Mouse (Mus musculus) heart, embryonic 15.5 days (tissue): ENCODE measurements around the gene Tbx2. TPM values are rescaled to one million over a fixed set of nuclear protein-coding genes. Genes with fewer than 3 reads are reported as not detected.

Source experiments
- ATAC-seq: fragments of 200-750 bp; cut with Nextera tagmentation; replicated peaks from 2 replicates; pipeline ENCODE4 v1.8.0; 2017; ENCODE audit warnings: low read depth, moderate TSS enrichment; ENCODE audit not compliant: insufficient number of reproducible peaks, insufficient read depth, low FRiP score
- H3K27ac ChIP-seq: fragments of 300-500 bp; sonication (generic); 2 replicates; pipeline ENCODE4 v1.5.1; 2015; ENCODE audit warnings: mild to moderate bottlenecking, inconsistent platforms
- H3K27me3 ChIP-seq: fragments of 300-500 bp; sonication (generic); 2 replicates; pipeline ENCODE4 v1.6.1; 2015; ENCODE audit warnings: inconsistent platforms
- H3K36me3 ChIP-seq: fragments of 300-500 bp; sonication (generic); 2 replicates; pipeline ENCODE4 v1.6.1; 2015; ENCODE audit warnings: mild to moderate bottlenecking, inconsistent platforms
- H3K4me1 ChIP-seq: fragments of 300-500 bp; sonication (generic); replicated peaks from 2 replicates; pipeline ENCODE4 v1.6.1; 2015; ENCODE audit warnings: inconsistent platforms
- H3K4me2 ChIP-seq: fragments of 300-500 bp; sonication (generic); 2 replicates; pipeline ENCODE4 v1.6.1; 2015; ENCODE audit warnings: inconsistent platforms, mild to moderate bottlenecking, moderate library complexity
- H3K4me3 ChIP-seq: fragments of 300-500 bp; sonication (generic); 2 replicates; pipeline ENCODE4 v1.5.1; 2015; ENCODE audit warnings: mild to moderate bottlenecking, inconsistent platforms
- H3K9ac ChIP-seq: fragments of 300-500 bp; sonication (generic); 2 replicates; pipeline ENCODE4 v1.6.1; 2015; ENCODE audit warnings: mild to moderate bottlenecking, inconsistent platforms
- H3K9me3 ChIP-seq: fragments of 300-500 bp; sonication (generic); replicated peaks from 2 replicates; pipeline ENCODE4 v1.6.1; 2016; ENCODE audit warnings: inconsistent platforms
- WGBS: fragments of 180-500 bp; shearing (Covaris S2); methylation state at CpG from one replicate; pipeline ENCODE4 v1.1.7; 2015; ENCODE audit warnings: mixed read lengths; 5-methylcytosine and 5-hydroxymethylcytosine counted together
- polyA plus RNA-seq: library from polyadenylated mRNA; unstranded; fragments of >200 nt; fragmentation: Nextera tagmentation; extraction: Ambion mirVana; gene quantifications from 2 replicates; pipeline ENCODE4 v1.2.1, GENCODE M21; 2015

Tbx2 gene
- polyA plus RNA-seq, 1 experiment from 2014 or later: 2.6 TPM

DNA sequence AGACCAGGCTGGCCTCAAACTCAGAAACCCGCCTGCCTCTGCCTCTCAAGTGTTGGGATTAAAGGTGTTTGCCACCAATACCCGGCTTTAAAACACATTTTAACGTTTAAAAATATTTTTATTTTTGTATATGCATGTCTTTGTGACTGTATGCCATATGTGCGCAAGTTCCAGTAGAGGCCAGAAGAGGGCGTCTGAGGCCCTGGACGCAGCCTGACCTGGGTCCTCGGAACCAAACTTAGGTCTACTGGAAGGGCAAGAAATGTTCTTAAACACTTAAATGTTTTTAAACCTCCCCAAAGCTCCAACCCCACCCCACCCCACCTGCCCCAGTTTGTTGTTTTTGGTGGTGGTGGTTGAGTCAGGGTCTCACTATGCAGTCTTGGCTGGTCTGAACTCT is 32.0 kb downstream of the Tbx2 start:
- no peaks in the 10 kb centered on the region for H3K4me1 ChIP-seq
- ATAC-seq: no peak
- H3K4me2 ChIP-seq: no peak overlapping the region
- H3K27me3 ChIP-seq: 0 out of 2 replicates have a peak, but pooled peaks cover 3% of the 10 kb centered on the region
- H3K27ac ChIP-seq: no peak overlapping the region
- 36% methylated on average over 7 of the region's 7 CpGs for WGBS
- H3K9me3 ChIP-seq: no peaks in the 10 kb centered on the region
- H3K9ac ChIP-seq: no peak overlapping the region
- no peaks in the 10 kb centered on the region for H3K36me3 ChIP-seq
- H3K4me3 ChIP-seq: no peak overlapping the region

DNA sequence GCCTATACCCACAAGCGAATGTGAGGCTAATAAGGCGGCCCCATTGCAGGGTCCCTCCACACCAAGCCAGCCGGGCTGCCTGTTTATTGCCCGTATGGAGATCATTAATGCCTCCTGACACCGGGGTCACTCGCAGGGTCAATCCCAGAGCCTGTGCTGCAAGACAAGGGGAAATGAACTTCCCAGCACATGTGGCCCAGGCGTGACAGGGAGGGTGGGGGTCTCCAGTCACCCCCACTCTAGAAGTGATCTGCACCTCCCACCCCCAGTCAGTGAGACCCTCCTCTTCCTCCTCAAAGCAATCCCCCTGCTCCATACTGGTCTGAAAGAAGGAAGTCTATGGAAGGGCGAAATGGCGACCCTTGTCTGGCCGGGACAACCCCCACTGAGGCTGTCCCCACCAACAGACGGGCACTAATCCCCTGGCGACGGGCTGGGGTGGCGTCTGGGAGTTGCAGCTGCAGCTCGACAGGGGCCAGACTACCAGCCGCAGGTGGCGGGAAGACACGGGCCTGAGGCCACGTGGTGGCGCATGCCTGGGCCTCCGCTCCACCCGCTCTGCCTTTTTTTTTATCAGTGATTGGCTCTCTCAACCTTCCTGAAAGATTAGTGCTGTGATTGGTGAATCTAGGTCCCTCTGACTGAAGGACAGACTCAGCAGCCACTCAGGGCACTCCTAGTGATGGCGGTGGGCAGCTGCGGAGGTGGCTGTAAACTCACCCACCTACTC is 43.9 kb downstream of the Tbx2 start:
- Histone ChIP-seq H3K4me2 (no peak overlapping the region), H3K4me3 (no peak overlapping the region), H3K9ac (no peak overlapping the region), H3K27me3 (peaks cover 13% of the 10 kb centered on the region), H3K27ac (no peak overlapping the region), H3K9me3 (no peaks in the 10 kb centered on the region), H3K4me1 (no peaks in the 10 kb centered on the region), H3K36me3 (no peaks in the 10 kb centered on the region)
- 61% methylated on average over 24 of the region's 24 CpGs for WGBS
- no peak for ATAC-seq

GRCm38 (mm10) chr11:85884498-85884897 is 52.1 kb downstream of the Tbx2 start:
- H3K4me1 ChIP-seq: peaks cover 8% of the 10 kb centered on the region
- no peak overlapping the region for H3K4me2 ChIP-seq
- peaks cover 89% of the 10 kb centered on the region for H3K27me3 ChIP-seq
- no peak overlapping the region for H3K4me3 ChIP-seq
- 63% methylated on average over 4 of the region's 4 CpGs for WGBS
- no peak overlapping the region for H3K9ac ChIP-seq
- no peaks in the 10 kb centered on the region for H3K9me3 ChIP-seq
- no peak for ATAC-seq
- no peak overlapping the region for H3K27ac ChIP-seq
- no peaks in the 10 kb centered on the region for H3K36me3 ChIP-seq

GRCm38 (mm10) chr11:85885665-85886428 is 53.5 kb downstream of the Tbx2 start, which contains the start of gene Tbx4:
Gene Tbx4 (plus strand): TSS chr11:85886422.
- WGBS: 29% methylated on average over 25 of the region's 28 CpGs
- Histone ChIP-seq H3K4me2 (no peak within 1 kb of the TSS), H3K4me1 (peaks cover 18% of the 10 kb centered on the region), H3K9me3 (no peaks in the 10 kb centered on the region), H3K4me3 (peak within 1 kb of the TSS; percentile 17; the same call in 1 of the 2 replicates), H3K27ac (no peak within 1 kb of the TSS), H3K36me3 (no peaks in the 10 kb centered on the region), H3K27me3 (peaks cover 95% of the 10 kb centered on the region), H3K9ac (no peak within 1 kb of the TSS)
- ATAC-seq: no peak

- H3K27me3 ChIP-seq: peaks cover 95% of the 10 kb centered on the region
- no peak overlapping the region for H3K4me2 ChIP-seq
- 4% methylated on average over 22 of the region's 22 CpGs for WGBS
- H3K27ac ChIP-seq: no peak overlapping the region
- peak overlapping the region; percentile 17; the same call in 1 of the 2 replicates for H3K4me3 ChIP-seq
- H3K4me1 ChIP-seq: peaks cover 18% of the 10 kb centered on the region
- no peaks in the 10 kb centered on the region for H3K36me3 ChIP-seq
- H3K9me3 ChIP-seq: no peaks in the 10 kb centered on the region
- ATAC-seq: no peak
- H3K9ac ChIP-seq: no peak overlapping the region
Measured at GRCm38 (mm10) chr11:85886429-85886785, 54.1 kb downstream of the Tbx2 start.

DNA sequence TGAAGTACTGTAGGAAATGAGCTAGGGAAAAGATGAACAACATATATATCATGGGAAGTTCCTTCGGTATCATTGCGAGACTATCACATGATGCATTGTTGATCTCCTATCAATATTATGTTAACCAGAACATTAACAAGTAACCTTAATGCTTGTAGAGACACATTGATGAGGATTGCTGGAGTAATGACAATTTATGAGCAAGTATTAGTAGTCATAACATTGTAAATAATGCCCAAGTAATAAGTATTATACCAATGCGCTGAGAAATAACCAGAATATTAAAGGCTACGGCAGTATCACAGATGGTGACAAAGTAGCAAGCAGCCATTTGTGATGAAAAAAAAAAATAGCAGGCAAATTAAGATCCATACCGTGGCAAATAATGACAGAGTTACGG is 54.9 kb downstream of the Tbx2 start:
- H3K9ac ChIP-seq: no peak overlapping the region
- peaks cover 18% of the 10 kb centered on the region for H3K4me1 ChIP-seq
- no peaks in the 10 kb centered on the region for H3K9me3 ChIP-seq
- no peak overlapping the region for H3K4me3 ChIP-seq
- H3K4me2 ChIP-seq: no peak overlapping the region
- no peak overlapping the region for H3K27ac ChIP-seq
- no peak for ATAC-seq
- WGBS: 29% methylated on average over 6 of the region's 6 CpGs
- H3K36me3 ChIP-seq: no peaks in the 10 kb centered on the region
- H3K27me3 ChIP-seq: peaks cover 95% of the 10 kb centered on the region

GRCm38 (mm10) chr11:85887801-85888450 is 55.6 kb downstream of the Tbx2 start:
- Histone ChIP-seq H3K9ac (no peak overlapping the region), H3K4me2 (peak overlapping the region; percentile 41), H3K27ac (no peak overlapping the region), H3K27me3 (peaks cover 96% of the 10 kb centered on the region), H3K4me3 (peak overlapping the region; percentile 28), H3K4me1 (peaks cover 18% of the 10 kb centered on the region), H3K36me3 (no peaks in the 10 kb centered on the region), H3K9me3 (no peaks in the 10 kb centered on the region)
- no peak for ATAC-seq
- WGBS: 8% methylated on average over 17 of the region's 17 CpGs

GRCm38 (mm10) chr11:85888451-85888961 is 56.2 kb downstream of the Tbx2 start:
- Histone ChIP-seq H3K9me3 (no peaks in the 10 kb centered on the region), H3K27me3 (peaks cover 96% of the 10 kb centered on the region), H3K27ac (no peak overlapping the region), H3K4me3 (peak overlapping the region; percentile 28), H3K4me1 (peaks cover 18% of the 10 kb centered on the region), H3K4me2 (peak overlapping the region; percentile 41), H3K9ac (no peak overlapping the region), H3K36me3 (no peaks in the 10 kb centered on the region)
- 7% methylated on average over 26 of the region's 26 CpGs for WGBS
- ATAC-seq: no peak

- WGBS: 41% methylated on average over 8 of the region's 8 CpGs
- ATAC-seq: no peak
- H3K27me3 ChIP-seq: peaks cover 96% of the 10 kb centered on the region
- no peak overlapping the region for H3K9ac ChIP-seq
- H3K9me3 ChIP-seq: no peaks in the 10 kb centered on the region
- peak overlapping the region; percentile 35; the same call in 1 of the 2 replicates for H3K4me3 ChIP-seq
- H3K27ac ChIP-seq: no peak overlapping the region
- H3K4me1 ChIP-seq: peaks cover 18% of the 10 kb centered on the region
- H3K4me2 ChIP-seq: peak overlapping the region; percentile 4; the same call in 1 of the 2 replicates
- H3K36me3 ChIP-seq: no peaks in the 10 kb centered on the region
Measured at GRCm38 (mm10) chr11:85889056-85889729, 56.8 kb downstream of the Tbx2 start.

GRCm38 (mm10) chr11:85889730-85890562 is 57.6 kb downstream of the Tbx2 start:
- no peak for ATAC-seq
- peaks cover 23% of the 10 kb centered on the region for H3K4me1 ChIP-seq
- no peak overlapping the region for H3K9ac ChIP-seq
- H3K27ac ChIP-seq: no peak overlapping the region
- peak overlapping the region; percentile 33 for H3K4me2 ChIP-seq
- H3K27me3 ChIP-seq: peaks cover 94% of the 10 kb centered on the region
- H3K4me3 ChIP-seq: peak overlapping the region; percentile 35
- H3K36me3 ChIP-seq: no peaks in the 10 kb centered on the region
- no peaks in the 10 kb centered on the region for H3K9me3 ChIP-seq
- WGBS: 11% methylated on average over 47 of the region's 47 CpGs
